Mouse (Mus musculus): Measurements from ENCODE around the gene Slamf8. TPM values are rescaled to one million over a fixed set of nuclear protein-coding genes. Genes with fewer than 3 reads are reported as not detected.
A peak's percentile ranks its signal among the peaks of the same experiment; 100 is the strongest.

Gene Slamf8
- total RNA-seq, 2 experiments from 2014 or later: 0.14 TPM; not detected in 1

DNA sequence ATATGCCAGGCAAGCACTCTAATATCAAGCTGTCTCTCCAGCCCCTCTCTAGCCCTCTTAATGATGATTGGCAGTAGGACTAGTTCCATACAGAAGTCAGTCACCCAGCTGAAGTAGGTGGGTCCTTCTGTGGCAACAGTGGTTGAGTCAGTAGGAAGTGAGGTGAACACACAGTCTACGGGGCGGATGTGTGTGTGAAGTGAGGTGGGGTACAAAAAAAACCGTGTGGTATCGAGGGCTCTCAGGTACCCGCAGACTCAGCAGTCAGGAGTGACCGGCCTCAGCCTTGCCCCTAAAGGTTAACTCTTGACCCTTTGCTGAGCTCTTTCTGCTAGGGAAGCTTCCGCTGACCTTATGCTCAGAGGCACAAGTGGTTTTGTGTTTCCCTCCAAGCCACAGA, 41.9 kb downstream of the Slamf8 start:
- no peak overlapping the region for H3K4me3 ChIP-seq
- no peak for TF ChIP-seq CTCF (IDR thresholded peaks at IDR 0.05)
- intact Hi-C loops (cut with DNase I): no loop called here
- no peak for DNase-seq
- no peak overlapping the region for H3K27ac ChIP-seq

DNA sequence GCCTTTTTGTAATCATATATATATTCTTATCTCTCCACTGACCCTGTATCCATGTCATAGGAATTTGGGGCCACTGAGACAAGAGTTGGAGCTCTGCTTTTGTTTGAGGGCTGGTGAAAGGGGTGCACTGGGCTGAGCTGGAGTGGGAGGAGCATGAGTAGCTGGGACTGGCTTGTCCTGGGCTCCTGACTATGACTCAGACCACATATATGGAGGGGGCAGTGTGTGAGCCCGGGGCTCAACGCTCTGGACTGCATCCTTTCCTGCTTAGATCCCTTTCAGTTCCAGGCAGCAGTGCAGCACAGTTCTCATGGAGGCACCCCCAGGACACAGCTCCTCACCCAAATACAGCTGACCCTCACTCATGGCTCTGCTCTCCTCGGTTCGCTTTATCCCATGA, 44.3 kb downstream of the Slamf8 start:
- H3K27ac ChIP-seq: no peak overlapping the region
- TF ChIP-seq CTCF (IDR thresholded peaks at IDR 0.05): no peak
- no peak for DNase-seq
- intact Hi-C loops (cut with DNase I): no loop called here
- H3K4me3 ChIP-seq: no peak overlapping the region

DNA sequence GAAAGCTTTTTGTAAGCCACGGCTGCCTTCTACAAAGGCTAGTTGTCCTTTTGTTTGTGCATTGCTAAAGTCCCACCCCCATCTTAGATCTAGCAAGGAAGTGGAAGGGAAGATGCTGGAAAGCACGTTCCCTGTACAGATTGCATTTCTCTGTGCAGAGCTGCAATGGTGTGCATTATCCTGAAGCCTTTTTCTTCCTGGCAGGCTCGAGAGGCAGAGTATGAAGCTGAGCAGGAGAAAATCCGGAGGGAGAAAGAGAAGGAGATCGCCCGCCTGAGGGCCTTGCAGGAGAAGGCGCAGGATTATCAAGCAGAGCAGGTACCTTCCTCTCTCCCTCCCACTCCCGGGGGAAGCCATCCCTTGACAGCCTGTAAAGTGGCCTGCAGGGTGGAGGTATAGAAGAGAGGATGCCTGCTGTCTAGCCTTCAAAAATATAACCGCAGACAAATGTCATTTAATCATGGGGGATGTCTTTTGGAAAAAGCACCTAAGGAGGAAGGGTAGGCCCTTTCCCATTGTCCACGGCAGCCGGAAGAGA, 50.0 kb downstream of the Slamf8 start:
- TF ChIP-seq CTCF (IDR thresholded peaks at IDR 0.05): no peak
- H3K27ac ChIP-seq: no peak overlapping the region
- DNase-seq: no peak
- H3K4me3 ChIP-seq: no peak overlapping the region
- intact Hi-C loops (cut with DNase I): no loop called here

DNA sequence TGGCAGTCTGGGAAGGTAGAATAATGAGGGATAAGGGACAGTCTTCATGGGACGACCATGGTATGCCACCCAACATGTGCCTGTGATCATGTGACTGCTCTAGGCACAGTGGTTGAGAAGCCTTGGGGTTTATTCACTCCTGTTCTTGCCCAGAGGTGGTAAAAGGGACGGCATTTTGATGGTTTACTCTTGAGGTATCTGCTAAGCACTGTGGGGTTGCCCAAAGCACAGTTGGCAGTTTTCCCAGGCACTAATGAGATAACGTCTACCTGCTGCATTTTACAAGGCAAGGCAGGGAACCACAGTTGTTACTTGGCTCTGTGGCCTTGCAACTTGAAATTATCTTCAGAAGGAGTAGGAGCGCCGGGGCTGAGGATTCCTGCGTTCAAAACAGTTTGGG, 50.5 kb downstream of the Slamf8 start:
- no peak overlapping the region for H3K27ac ChIP-seq
- intact Hi-C loops (cut with DNase I): no loop called here
- DNase-seq: no peak
- TF ChIP-seq CTCF (IDR thresholded peaks at IDR 0.05): no peak
- no peak overlapping the region for H3K4me3 ChIP-seq

DNA sequence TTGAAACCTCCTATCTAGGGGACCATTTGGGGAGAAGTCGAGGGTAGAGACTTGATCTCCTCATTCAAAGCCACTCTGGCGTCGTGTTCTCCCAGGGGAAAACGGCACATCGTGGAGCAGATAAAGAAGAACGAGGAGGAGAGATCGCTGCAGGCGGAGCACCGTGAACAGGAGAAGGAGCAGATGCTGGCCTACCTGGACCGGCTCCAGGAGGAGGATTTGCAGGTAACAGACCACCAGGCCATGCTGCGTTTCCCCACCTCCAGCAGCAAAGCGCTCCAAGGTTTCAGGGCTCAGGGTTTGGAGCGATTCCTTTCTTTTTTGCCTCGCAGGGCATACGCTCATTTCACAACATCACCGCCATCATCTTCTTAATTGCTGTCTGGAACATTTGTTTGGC, 55.3 kb downstream of the Slamf8 start:
- Histone ChIP-seq H3K4me3 (no peak overlapping the region), H3K27ac (no peak overlapping the region)
- intact Hi-C loops (cut with DNase I): no loop called here
- no peak for DNase-seq
- TF ChIP-seq CTCF (IDR thresholded peaks at IDR 0.05): no peak

DNA sequence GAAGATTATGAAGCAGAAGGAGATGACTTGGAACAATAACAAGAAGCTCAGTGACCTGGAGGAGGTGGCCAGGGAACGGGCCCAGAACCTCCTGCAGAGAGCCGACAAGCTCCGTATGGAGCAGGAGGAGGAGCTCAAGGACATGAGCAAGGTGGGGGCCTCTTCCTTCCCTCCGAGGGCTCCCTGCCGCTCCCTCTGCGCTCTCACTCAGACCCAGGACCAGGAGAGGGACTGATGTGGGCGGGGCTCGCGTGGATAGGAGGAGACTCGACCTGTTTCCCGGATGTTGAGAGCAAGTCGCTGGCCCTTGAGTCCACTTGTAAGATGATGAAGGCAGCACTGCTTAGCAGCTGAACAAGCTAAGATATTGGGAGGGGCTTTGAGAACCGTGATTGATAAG, 57.8 kb downstream of the Slamf8 start:
- intact Hi-C loops (cut with DNase I): no loop called here
- no peak for DNase-seq
- peak overlapping the region; percentile 19 for H3K4me3 ChIP-seq

More for the DNA sequence above, 57.8 kb downstream of the Slamf8 start:
- no peak for TF ChIP-seq CTCF (IDR thresholded peaks at IDR 0.05)
- no peak overlapping the region for H3K27ac ChIP-seq

Other genes with a start within 250 kb of the Slamf8 start
- under 1 TPM in 1 of 2 experiments, not detected in 1; 0.06 TPM for gene Kcnj10, start 249.4 kb downstream of the Slamf8 start, total RNA-seq (2021)
- 1 to 10 TPM; 3.8 to 3.9 TPM for gene Pigm, start 214.0 kb downstream of the Slamf8 start, total RNA-seq (2021)
- gene Slamf9, start 115.2 kb downstream of the Slamf8 start, total RNA-seq (2021): under 1 TPM in 1 of 2 experiments, not detected in 1; 0.22 TPM
- under 1 TPM in 1 of 2 experiments, not detected in 1; 0.67 TPM for gene Igsf9, start 108.8 kb downstream of the Slamf8 start, total RNA-seq (2021)
- 10 to 100 TPM; 16.4 to 23.4 TPM for gene Tagln2, start 90.5 kb downstream of the Slamf8 start, total RNA-seq (2021)
- not detected for gene Cfap45, start 69.8 kb downstream of the Slamf8 start, total RNA-seq (2021)
- gene Vsig8, start 34.6 kb downstream of the Slamf8 start, total RNA-seq (2021): not detected
- gene Fcrl6, start 12.0 kb upstream of the Slamf8 start, total RNA-seq (2021): not detected
- gene Dusp23, start 42.4 kb upstream of the Slamf8 start, total RNA-seq (2021): 10 to 100 TPM; 32.4 to 33.4 TPM
- under 1 TPM in 1 of 2 experiments, not detected in 1; 0.14 TPM for gene Crp, start 107.5 kb upstream of the Slamf8 start, total RNA-seq (2021)